In genomic region chr8:123891883-123892585, GRCm38 (mm10) we compare ENCODE assay signal across 9 mouse cellular contexts. TPM values are rescaled to one million over a fixed set of nuclear protein-coding genes. Genes with fewer than 3 reads are reported as not detected.
DNase-seq lines count a peak whose midpoint lies in the region; ATAC-seq and TF ChIP-seq lines count a peak whose summit lies in the region.
"Had no signal": no experiment of that assay in that cellular context is flagged by ENCODE, and none has a peak within 500 bp of the region (broad histone marks: within the 10 kb centered on the region; RNA-seq: fewer than 3 reads in every experiment).

No protein-coding gene starts in this region.

- no peaks in the 10 kb centered on the region for H3K36me3 ChIP-seq in kidney, embryonic 15.5 days

- no peak overlapping the region for H3K27ac ChIP-seq in kidney, embryonic 15.5 days
- H3K27ac ChIP-seq in cortical plate, adult 2 months (ENCODE audit: insufficient read depth, low read length): peak overlapping the region; percentile 74

- peak; percentile 97 for TF ChIP-seq POLR2A in cortical plate, adult 2 months (IDR thresholded peaks at IDR 0.05; ENCODE audit: extremely low read depth, insufficient read depth, low read length)

- peak overlapping the region; percentile 42 for H3K4me2 ChIP-seq in kidney, embryonic 15.5 days

- no peak for ATAC-seq in kidney, embryonic 15.5 days (replicated peaks; ENCODE audit: low FRiP score)
- ATAC-seq: Patski had no signal

- H3K9me3 ChIP-seq in kidney, embryonic 15.5 days (replicated peaks): no peaks in the 10 kb centered on the region

- intact Hi-C loops in gastrocnemius, postnatal 14 days (cut with DNase I; ENCODE audit: low total_unique reads): no loop called here
- intact Hi-C loops in heart, postnatal 14 days (cut with DNase I): no loop called here

- peaks cover 12% of the 10 kb centered on the region for H3K4me1 ChIP-seq in kidney, embryonic 15.5 days
- peaks cover 3% of the 10 kb centered on the region; the same call in 1 of the 2 replicates for H3K4me1 ChIP-seq in cortical plate, adult 2 months (ENCODE audit: control insufficient read depth, insufficient read depth, low read length)

- WGBS in kidney, embryonic 15.5 days: 1% methylated on average over 49 of the region's 49 CpGs

- no peak for TF ChIP-seq CTCF in cortical plate, adult 2 months (IDR thresholded peaks at IDR 0.05; ENCODE audit: extremely low read depth, insufficient read depth, low read length)

- peaks cover 70% of the 10 kb centered on the region for H3K27me3 ChIP-seq in kidney, embryonic 15.5 days

- peak overlapping the region; percentile 18 for H3K4me3 ChIP-seq in kidney, embryonic 15.5 days (replicated peaks)
- H3K4me3 ChIP-seq in cortical plate, adult 2 months (ENCODE audit: insufficient read depth, low read length): peak overlapping the region; percentile 36

- H3K9ac ChIP-seq in kidney, embryonic 15.5 days: no peak overlapping the region

- DNase-seq in kidney, adult 11 months: no peak
- DNase-seq in gastrocnemius, postnatal 14 days: peak; percentile 59
- DNase-seq in left cerebral cortex, adult 9 months (ENCODE audit: low spot score in 2 of 2): peak; percentile 75 to 86
- peak; percentile 34 for DNase-seq in retina, embryonic 14.5 days (ENCODE audit: low spot score)
- no peak for DNase-seq in lung, adult 18-20 months
- DNase-seq in heart, postnatal 14 days: no peak

RNA-seq across cellular contexts. Expression of gene Acta1, which starts 2.5 kb away (rescaled TPM):
- polyA plus RNA-seq in kidney, embryonic 15.5 days (2015; fragmentation: Nextera tagmentation; extraction: Ambion mirVana): 132 and 232 TPM in 2 replicates
- 24.6 and 33.3 TPM in 2 replicates for polyA plus RNA-seq in cortical plate, adult 2 months (2012; rRNA removed)
- total RNA-seq in gastrocnemius, postnatal 14 days (2021): over 10,000 TPM; 58,912 to 62,167 TPM
- total RNA-seq in heart, postnatal 14 days (2021): 100 to 1,000 TPM; 284 to 359 TPM

RNA-seq across cellular contexts. Expression of gene Ccsap, which starts 32.0 kb away (rescaled TPM):
- 3.5 TPM in 2 replicates for polyA plus RNA-seq in kidney, embryonic 15.5 days (2015; fragmentation: Nextera tagmentation; extraction: Ambion mirVana)
- 45.1 and 48.1 TPM in 2 replicates for polyA plus RNA-seq in cortical plate, adult 2 months (2012; rRNA removed)
- 1 to 10 TPM; 1.1 to 1.8 TPM for total RNA-seq in gastrocnemius, postnatal 14 days (2021)
- 1 to 10 TPM; 1.7 to 2.2 TPM for total RNA-seq in heart, postnatal 14 days (2021)

RNA-seq across cellular contexts. Expression of gene Nup133, which starts 57.0 kb away (rescaled TPM):
- 43.1 and 45.3 TPM in 2 replicates for polyA plus RNA-seq in kidney, embryonic 15.5 days (2015; fragmentation: Nextera tagmentation; extraction: Ambion mirVana)
- polyA plus RNA-seq in cortical plate, adult 2 months (2012; rRNA removed): 17.7 and 21.0 TPM in 2 replicates
- 1 to 10 TPM; 9.8 to 9.9 TPM for total RNA-seq in gastrocnemius, postnatal 14 days (2021)
- 10 to 100 TPM; 10.3 to 12.4 TPM for total RNA-seq in heart, postnatal 14 days (2021)

Comparison
In these comparisons a context has a peak if more than half of its experiments do, and no peak if none do; other contexts are left out.
1. DNase-seq: peak in gastrocnemius, postnatal 14 days (single experiment), left cerebral cortex, adult 9 months (2 of 2) and retina, embryonic 14.5 days (single experiment); none in kidney, adult 11 months (single experiment), lung, adult 18-20 months (0 of 2) and heart, postnatal 14 days (0 of 2).
2. RNA of gene Acta1, which starts 2.5 kb away (total RNA-seq): 58,912 to 62,167 TPM in gastrocnemius, postnatal 14 days; 284 to 359 TPM in heart, postnatal 14 days; every median in the first group is over 100 times any median in the second.